Mouse (Mus musculus) forebrain, embryonic 14.5 days (tissue): ENCODE measurements around the gene Rtn4r. TPM values are rescaled to one million over a fixed set of nuclear protein-coding genes. Genes with fewer than 3 reads are reported as not detected.
"Not testable (repeated sequence)": the region's sequence is repeated elsewhere in the genome, so short reads cannot be mapped to it uniquely, and the experiment has no call there.

Experiments used
- ATAC-seq: fragments of 200-750 bp; cut with Nextera tagmentation; 2 replicates; pipeline ENCODE4 v1.8.0; 2017; ENCODE audit warnings: mild to moderate bottlenecking, moderate library complexity
- DNase-seq: peaks from one replicate; pipeline ENCODE4 v3.0.0-alpha.2; 2015; ENCODE audit warnings: low spot score
- H3K27ac ChIP-seq: fragments of 300-500 bp; sonication (generic); 2 replicates; pipeline ENCODE4 v1.5.1; 2014; ENCODE audit warnings: low read depth, mild to moderate bottlenecking, control low read depth, low read length, moderate library complexity
- H3K27me3 ChIP-seq: fragments of 300-500 bp; sonication (generic); replicated peaks from 2 replicates; pipeline ENCODE4 v1.6.1; 2014; ENCODE audit warnings: low read length, control low read depth, mixed read lengths; ENCODE audit not compliant: control insufficient read depth, insufficient read depth
- H3K36me3 ChIP-seq: fragments of 300-500 bp; sonication (generic); 2 replicates; pipeline ENCODE4 v1.6.1; 2014; ENCODE audit warnings: low read length, control low read depth; ENCODE audit not compliant: control insufficient read depth, insufficient read depth
- H3K4me1 ChIP-seq: fragments of 300-500 bp; sonication (generic); 2 replicates; pipeline ENCODE4 v1.6.1; 2014; ENCODE audit warnings: antibody characterized with exemption, low read length, control low read depth; ENCODE audit not compliant: control insufficient read depth, insufficient read depth
- H3K4me2 ChIP-seq: fragments of 300-500 bp; sonication (generic); 2 replicates; pipeline ENCODE4 v1.6.1; 2014; ENCODE audit warnings: mild to moderate bottlenecking, control low read depth, low read length
- H3K4me3 ChIP-seq: fragments of 300-500 bp; sonication (generic); 2 replicates; pipeline ENCODE4 v1.5.1; 2014; ENCODE audit warnings: low read depth, low read length, control low read depth
- H3K9ac ChIP-seq: fragments of 300-500 bp; sonication (generic); 2 replicates; pipeline ENCODE4 v1.6.1; 2014; ENCODE audit warnings: mild to moderate bottlenecking, low read length, control low read depth, moderate library complexity
- H3K9me3 ChIP-seq: fragments of 300-500 bp; sonication (generic); replicated peaks from 2 replicates; pipeline ENCODE4 v1.6.1; 2016; ENCODE audit warnings: low read length, control low read depth, mixed read lengths; ENCODE audit not compliant: control insufficient read depth
- WGBS: fragments of 180-500 bp; shearing (Covaris S2); extraction: QIAGEN DNeasy Blood & Tissue Kit; methylation state at CpG from one replicate; pipeline ENCODE4 v1.1.7; 2014; 5-methylcytosine and 5-hydroxymethylcytosine counted together
- polyA plus RNA-seq: library from polyadenylated mRNA; unstranded; fragments of >200 nt; fragmentation: Nextera tagmentation; extraction: Ambion mirVana; gene quantifications from 2 replicates; pipeline ENCODE4 v1.2.1, GENCODE M21; 2014

The Rtn4r gene
- polyA plus RNA-seq, 1 experiment from 2014 or later = 11.0 TPM

DNA sequence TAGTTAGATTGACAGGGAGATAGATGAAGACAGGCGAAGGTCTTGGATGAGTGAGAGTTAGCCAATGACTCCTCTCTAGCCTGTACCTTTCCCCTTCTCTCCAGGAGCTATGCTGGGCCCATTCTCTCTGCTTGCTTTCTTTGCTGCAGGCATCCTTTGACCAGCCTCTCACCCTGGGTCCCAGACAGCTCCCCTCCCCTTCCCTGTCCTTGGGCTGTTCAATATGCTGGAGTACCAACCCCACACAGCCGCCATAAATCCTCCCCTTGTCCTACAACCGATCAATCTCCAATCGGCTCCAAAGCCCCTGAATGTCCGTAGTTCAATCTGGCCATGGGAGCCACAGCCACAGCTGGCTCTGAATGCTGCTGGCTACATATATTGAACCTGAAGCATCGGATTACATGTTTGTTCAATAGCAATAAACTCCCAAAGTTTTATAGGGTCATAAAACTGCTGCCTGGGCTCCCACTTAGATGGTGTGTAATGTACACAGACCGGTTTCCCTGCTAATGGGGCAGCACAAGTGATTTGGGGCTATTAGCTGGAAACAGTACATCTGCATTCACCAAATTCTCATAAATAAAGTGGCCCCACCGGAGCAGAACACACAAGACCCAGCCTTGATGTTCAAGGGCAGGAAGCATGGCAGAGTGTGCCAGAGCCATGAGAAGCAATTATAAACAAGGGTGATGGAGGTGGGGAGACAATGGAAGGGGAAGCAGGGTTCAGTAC lies 58.4 kb downstream of the Rtn4r start:
- no peaks in the 10 kb centered on the region for H3K36me3 ChIP-seq
- no peak overlapping the region for H3K4me2 ChIP-seq
- H3K9ac ChIP-seq = no peak overlapping the region
- no peak for ATAC-seq
- H3K27me3 ChIP-seq = no peaks in the 10 kb centered on the region
- H3K4me1 ChIP-seq = no peaks in the 10 kb centered on the region
- no peak overlapping the region for H3K27ac ChIP-seq
- no peak for DNase-seq
- no peak overlapping the region for H3K4me3 ChIP-seq
- WGBS = 90% methylated on average over 8 of the region's 8 CpGs
- H3K9me3 ChIP-seq = no peaks in the 10 kb centered on the region

GRCm38 (mm10) chr16:18186798-18187197 lies 59.4 kb downstream of the Rtn4r start:
- no peaks in the 10 kb centered on the region for H3K36me3 ChIP-seq
- H3K4me2 ChIP-seq = no peak overlapping the region
- WGBS = 95% methylated on average over 4 of the region's 4 CpGs
- H3K9ac ChIP-seq = no peak overlapping the region
- ATAC-seq = no peak
- no peaks in the 10 kb centered on the region for H3K4me1 ChIP-seq
- H3K27me3 ChIP-seq = no peaks in the 10 kb centered on the region
- H3K4me3 ChIP-seq = no peak overlapping the region
- H3K27ac ChIP-seq = no peak overlapping the region
- DNase-seq = no peak
- H3K9me3 ChIP-seq = no peaks in the 10 kb centered on the region

DNA sequence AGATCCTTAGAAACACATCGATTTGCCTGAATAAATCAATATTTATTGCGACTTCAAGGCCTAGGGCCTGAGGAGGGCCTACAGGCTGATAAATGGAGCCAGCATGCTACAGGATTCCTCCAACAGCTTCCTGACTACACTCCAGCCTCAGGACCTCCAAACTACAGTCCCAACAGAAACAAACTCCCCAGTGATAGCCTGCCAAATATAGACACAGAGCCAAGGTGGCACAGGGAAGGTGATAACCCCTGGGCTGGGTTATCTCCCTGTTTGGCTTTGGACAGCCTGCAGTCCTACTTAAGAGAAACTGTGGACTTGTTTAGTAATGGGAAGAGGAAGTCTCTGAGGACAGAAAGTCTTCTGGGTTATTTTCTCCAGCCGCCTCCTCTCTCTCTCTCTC lies 59.8 kb downstream of the Rtn4r start:
- ATAC-seq (no peak), DNase-seq (no peak)
- Histone ChIP-seq H3K4me1 (no peaks in the 10 kb centered on the region), H3K27ac (no peak overlapping the region), H3K36me3 (no peaks in the 10 kb centered on the region), H3K27me3 (no peaks in the 10 kb centered on the region), H3K4me3 (no peak overlapping the region), H3K9me3 (no peaks in the 10 kb centered on the region), H3K4me2 (no peak overlapping the region), H3K9ac (no peak overlapping the region)
- 96% methylated on average over 3 of the region's 3 CpGs for WGBS

DNA sequence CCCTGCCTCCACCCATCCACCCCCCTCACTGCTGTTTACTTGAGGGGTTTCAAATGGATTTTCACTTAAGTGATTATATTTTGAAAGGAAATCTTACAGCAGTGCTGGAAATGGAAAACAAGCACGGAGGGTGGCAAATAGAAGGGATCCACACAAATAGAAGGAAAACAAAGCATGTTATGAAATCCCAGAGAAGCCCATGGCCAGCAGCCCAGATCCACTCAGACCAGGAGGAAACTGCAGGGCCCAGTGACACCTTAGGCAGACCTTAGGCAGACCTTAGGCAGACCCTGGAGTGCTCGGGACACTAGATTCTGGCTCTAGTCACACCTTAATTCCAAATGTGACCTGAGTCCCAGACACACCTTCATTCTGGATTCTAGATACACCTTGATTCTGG lies 63.6 kb downstream of the Rtn4r start:
- WGBS = 74% methylated on average over 2 of the region's 2 CpGs
- Histone ChIP-seq H3K4me2 (no peak overlapping the region), H3K27me3 (no peaks in the 10 kb centered on the region), H3K4me3 (no peak overlapping the region), H3K4me1 (peaks cover 10% of the 10 kb centered on the region), H3K9me3 (no peaks in the 10 kb centered on the region), H3K27ac (no peak overlapping the region), H3K36me3 (no peaks in the 10 kb centered on the region), H3K9ac (no peak overlapping the region)
- no peak for DNase-seq
- no peak for ATAC-seq

GRCm38 (mm10) chr16:18194208-18194985 lies 67.0 kb downstream of the Rtn4r start:
- 77% methylated on average over 15 of the region's 15 CpGs for WGBS
- H3K9ac ChIP-seq = no peak overlapping the region; the same call in 1 of the 2 replicates

DNA sequence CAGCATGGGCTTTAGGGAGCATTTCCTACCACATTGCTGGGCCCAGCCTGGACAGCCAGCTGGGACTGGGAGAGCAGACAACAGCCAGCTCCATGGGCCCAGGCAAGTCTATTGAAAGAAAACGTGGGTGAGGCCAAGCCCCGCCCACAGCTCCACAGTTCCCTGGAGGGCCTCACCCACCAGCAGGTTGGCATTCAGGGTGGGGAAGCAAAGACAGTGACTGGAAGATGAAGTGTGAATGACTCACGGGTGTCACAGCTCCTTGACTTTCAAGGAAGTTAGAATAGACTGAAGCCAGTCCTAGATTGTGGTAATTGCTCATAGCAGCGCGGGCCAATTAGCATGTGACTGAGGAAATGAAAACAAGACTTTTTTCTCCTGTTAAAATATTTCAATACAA lies 67.6 kb downstream of the Rtn4r start:
- DNase-seq (peak; percentile 66), ATAC-seq (peak; percentile 74)
- H3K36me3 ChIP-seq = no peaks in the 10 kb centered on the region
- no peak overlapping the region for H3K9ac ChIP-seq
- H3K4me2 ChIP-seq = no peak overlapping the region
- no peak overlapping the region for H3K4me3 ChIP-seq
- 41% methylated on average over 5 of the region's 5 CpGs for WGBS
- H3K4me1 ChIP-seq = peaks cover 17% of the 10 kb centered on the region
- H3K27me3 ChIP-seq = no peaks in the 10 kb centered on the region
- H3K27ac ChIP-seq = peak overlapping the region; percentile 63
- H3K9me3 ChIP-seq = no peaks in the 10 kb centered on the region

More at GRCm38 (mm10) chr16:18194208-18194985, 67.0 kb downstream of the Rtn4r start:
- H3K9me3 ChIP-seq = no peaks in the 10 kb centered on the region
- H3K27me3 ChIP-seq = no peaks in the 10 kb centered on the region
- no peaks in the 10 kb centered on the region for H3K36me3 ChIP-seq
- ATAC-seq = peak; percentile 22; the same call in 1 of the 2 replicates
- H3K4me3 ChIP-seq = no peak overlapping the region
- no peak overlapping the region for H3K4me2 ChIP-seq
- DNase-seq = peak; percentile 39
- peak overlapping the region; percentile 63 for H3K27ac ChIP-seq
- peaks cover 17% of the 10 kb centered on the region for H3K4me1 ChIP-seq

DNA sequence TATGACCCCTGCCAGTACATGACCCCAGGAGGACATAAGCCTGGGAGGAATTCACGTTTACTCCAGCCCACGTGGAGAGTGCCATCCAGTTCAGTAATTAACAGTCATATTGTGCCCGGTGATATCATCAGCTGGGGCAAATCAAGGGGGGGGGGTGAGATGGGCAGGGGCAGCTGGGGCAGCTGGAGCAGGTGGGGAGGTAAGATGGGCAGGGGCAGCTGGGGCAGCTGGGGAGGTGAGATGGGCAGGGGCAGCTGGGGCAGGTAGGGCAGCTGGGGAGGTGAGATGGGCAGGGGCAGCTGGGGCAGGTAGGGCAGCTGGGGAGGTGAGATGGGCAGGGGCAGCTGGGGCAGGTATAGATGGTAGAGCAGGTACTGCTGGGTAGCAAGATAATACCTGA lies 68.1 kb downstream of the Rtn4r start:
- not testable (repeated sequence) for H3K9ac ChIP-seq, H3K27me3 ChIP-seq, H3K4me2 ChIP-seq, ATAC-seq, H3K4me3 ChIP-seq, H3K36me3 ChIP-seq, H3K9me3 ChIP-seq, H3K27ac ChIP-seq, DNase-seq
- H3K4me1 ChIP-seq = peaks cover 17% of the 10 kb centered on the region
- 36% methylated on average over 3 of the region's 3 CpGs for WGBS

GRCm38 (mm10) chr16:18197881-18198280 lies 70.4 kb downstream of the Rtn4r start:
- Histone ChIP-seq H3K9me3 (no peaks in the 10 kb centered on the region), H3K4me3 (no peak overlapping the region), H3K27me3 (no peaks in the 10 kb centered on the region), H3K4me1 (peaks cover 17% of the 10 kb centered on the region), H3K9ac (no peak overlapping the region), H3K27ac (no peak overlapping the region), H3K36me3 (no peaks in the 10 kb centered on the region), H3K4me2 (no peak overlapping the region)
- DNase-seq = no peak
- 86% methylated on average over 6 of the region's 6 CpGs for WGBS
- ATAC-seq = no peak
